Mouse (Mus musculus) cerebellum, adult 9-10 months (tissue): ENCODE measurements around the gene Smyd1.
A peak's percentile ranks its signal among the peaks of the same experiment; 100 is the strongest.

Experiments used
- DNase-seq: peaks from one replicate; pipeline ENCODE4 v3.0.0; 2022

Smyd1 gene

DNA sequence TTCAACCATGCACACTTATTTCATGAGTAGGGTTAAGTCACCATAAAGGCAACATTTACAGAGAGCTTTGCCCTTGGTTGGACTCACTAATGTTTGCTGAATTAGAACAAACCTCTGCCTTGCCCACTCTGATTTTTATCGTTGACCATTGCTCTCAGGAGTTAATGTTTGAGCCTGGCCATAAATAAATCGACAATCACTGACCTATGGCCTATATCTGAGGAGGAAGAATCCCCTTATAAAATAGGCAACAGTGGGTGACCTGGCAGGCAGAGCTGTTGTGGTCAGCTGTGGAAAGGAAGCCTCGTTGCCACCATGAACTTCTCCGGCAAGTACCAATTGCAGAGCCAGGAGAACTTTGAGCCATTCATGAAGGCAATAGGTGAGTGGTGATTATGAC lies 122.4 kb downstream of the Smyd1 start, which contains the start of gene Fabp1:
Fabp1 (plus strand) TSS at position 216 of the 400 bp plus-strand sequence.
- DNase-seq = no peak

DNA sequence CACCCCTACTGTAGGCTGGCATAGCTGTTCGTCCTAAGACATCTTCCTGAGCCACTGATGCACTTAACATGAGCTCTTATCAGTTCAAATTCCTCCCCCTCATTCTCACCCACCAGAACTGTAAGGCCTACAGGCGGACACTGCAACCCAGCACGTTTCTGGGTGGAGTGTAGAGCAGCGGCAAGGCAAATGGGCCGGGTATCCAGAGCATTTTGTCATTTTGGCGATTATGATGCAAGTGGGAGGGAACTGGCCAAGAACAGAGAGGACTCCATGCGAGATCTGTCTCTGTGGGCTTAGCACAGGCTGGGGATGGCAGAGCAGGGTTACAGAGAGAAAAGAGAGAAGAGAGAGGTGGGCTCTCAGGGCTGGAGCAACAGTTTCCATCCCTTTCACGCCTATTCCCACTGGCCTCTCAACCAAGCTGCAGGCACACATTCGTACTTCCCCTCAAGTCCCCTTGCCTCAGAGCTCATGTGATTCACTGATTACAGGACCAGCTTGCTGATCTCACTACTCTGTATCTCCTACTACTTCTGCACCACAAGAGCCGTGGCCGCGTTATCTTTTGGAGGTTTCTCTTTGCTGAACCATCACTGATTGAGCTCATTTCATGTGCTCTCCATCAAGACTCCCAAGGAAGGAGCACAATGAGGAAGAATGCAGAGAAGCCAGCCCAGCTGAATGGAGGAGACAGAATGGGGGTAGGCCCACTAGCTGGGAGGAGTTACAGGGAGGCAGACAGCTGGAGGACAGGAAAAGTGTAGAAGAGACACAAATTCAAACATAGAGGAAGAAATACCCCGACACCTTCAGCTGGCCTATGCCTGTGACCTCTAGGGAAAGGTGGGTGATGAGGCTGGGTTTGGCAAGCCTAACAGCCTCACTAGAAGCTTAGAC lies 124.1 kb downstream of the Smyd1 start:
- DNase-seq = no peak

DNA sequence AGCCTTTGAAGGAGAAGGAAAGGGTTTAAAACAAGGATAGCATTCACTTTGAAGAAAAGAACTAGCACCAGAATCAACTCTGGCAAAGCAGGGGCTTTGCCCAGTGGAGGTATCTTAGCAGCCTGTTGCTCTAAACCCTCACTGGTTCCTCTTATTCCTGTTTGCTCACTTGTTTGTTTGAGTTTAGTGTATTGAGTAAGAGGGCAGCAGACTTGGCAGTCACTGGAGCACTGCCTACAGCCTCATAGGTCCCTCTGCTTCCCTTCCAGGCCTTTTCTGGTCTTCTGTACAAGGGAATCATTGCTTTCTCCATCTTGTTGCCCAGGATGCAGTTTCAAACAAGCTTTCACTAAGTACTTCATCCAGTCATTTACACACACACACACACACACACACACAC lies 125.9 kb downstream of the Smyd1 start:
- DNase-seq = no peak

GRCm38 (mm10) chr6:71193151-71193740 lies 128.8 kb downstream of the Smyd1 start:
- no peak for DNase-seq

- DNase-seq = no peak
These were observed 131.5 kb downstream of the Smyd1 start for GRCm38 (mm10) chr6:71190501-71190900.

- DNase-seq = no peak
These were observed 132.5 kb downstream of the Smyd1 start for GRCm38 (mm10) chr6:71189578-71189977.

DNA sequence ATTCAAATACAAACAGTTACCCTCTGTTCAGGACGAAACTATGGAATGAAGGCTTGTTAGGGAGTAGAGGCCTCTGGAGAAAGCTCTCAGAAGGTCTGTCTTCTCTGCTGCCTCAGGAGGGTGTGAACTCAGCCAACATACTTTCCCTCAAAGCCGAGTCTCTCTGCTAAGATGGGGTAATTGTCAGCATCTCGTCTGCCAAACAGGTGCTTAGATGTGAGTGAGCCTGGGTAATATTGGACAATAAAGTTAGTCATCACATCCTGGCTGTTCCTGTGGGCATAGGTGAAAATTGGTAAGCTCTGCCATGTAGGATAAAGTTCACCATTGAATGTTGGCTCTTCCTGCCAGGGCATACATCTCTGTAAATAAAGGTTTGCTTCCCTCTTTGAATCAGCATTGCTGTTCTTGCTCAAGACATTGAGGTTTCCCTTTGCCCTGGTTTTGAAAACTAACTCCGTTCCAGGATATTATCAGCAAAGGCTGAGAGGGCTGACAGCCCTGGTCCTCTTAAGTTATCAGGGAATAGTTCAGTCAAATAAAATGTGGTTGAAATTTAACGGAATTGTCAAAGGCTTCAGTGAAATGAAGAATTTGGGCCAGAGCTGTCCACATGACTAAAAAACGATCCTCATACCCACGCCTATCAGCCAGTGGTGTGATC lies 137.0 kb downstream of the Smyd1 start:
- DNase-seq = no peak

DNA sequence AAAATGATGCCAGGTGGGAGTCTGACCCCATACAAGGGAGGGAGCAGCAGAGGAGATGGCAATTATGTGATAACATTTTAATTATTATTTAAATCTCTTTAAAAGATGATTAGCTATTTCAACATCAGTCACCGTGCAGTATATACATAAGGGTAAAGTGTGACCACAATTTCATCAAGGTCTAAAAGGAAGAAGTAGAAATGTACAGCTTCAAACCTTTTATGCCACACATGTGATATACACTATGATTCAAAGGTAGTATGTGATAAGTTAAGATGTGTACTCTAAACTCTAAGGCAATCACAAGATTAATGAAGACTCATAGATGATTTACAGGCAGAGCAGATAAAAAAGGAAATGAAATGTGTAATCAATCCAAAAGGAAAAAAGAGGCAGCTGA lies 141.4 kb downstream of the Smyd1 start:
- no peak for DNase-seq

GRCm38 (mm10) chr6:71172812-71173580 lies 149.0 kb downstream of the Smyd1 start:
- DNase-seq = no peak

GRCm38 (mm10) chr6:71166551-71167169 lies 155.4 kb downstream of the Smyd1 start:
- DNase-seq = peak; percentile 66

DNA sequence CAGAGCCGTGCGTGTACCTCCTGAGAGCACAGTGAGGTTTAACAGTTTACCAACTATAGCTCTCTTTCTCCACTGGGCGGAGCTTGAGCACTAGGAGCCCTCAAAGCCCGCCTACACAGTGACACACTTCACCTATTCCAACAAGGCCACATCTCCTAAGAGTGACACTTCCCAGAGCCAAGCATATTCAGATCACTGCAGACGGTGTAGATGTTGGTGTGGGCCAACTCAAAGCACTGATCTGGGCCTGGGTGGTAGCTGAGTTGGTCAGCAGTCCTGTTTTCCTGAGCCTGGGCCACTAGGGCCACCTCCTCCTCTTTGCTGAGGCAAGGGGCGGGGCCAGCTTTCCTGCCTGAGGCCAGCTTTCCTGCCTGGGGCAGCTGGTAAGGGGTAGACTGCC lies 157.6 kb downstream of the Smyd1 start:
- DNase-seq = no peak
